Mouse (Mus musculus) bone marrow macrophage, adult 2 months (primary cell): ENCODE measurements around the gene Anxa4.

Experiments used
- CTCF ChIP-seq: IDR thresholded peaks from 2 replicates; pipeline ENCODE4 v1.5.1; 2012; ENCODE audit warnings: low read depth, mild to moderate bottlenecking, low read length, moderate library complexity
- POLR2A ChIP-seq: IDR thresholded peaks from 2 replicates; pipeline ENCODE4 v1.6.1; 2012; ENCODE audit warnings: mild to moderate bottlenecking, low read depth, low read length, borderline replicate concordance

- TF ChIP-seq POLR2A (no peak), CTCF (no peak)
Measured at GRCm38 (mm10) chr6:86728711-86729110, 64.7 kb downstream of the Anxa4 start.
